Mouse (Mus musculus) limb, embryonic 13.5 days (tissue): ENCODE data around the gene Ptf1a. TPM values are rescaled to one million over a fixed set of nuclear protein-coding genes. Genes with fewer than 3 reads are reported as not detected.

Experiments
- ATAC-seq: fragments of 200-750 bp; cut with Nextera tagmentation; 2 replicates; pipeline ENCODE4 v1.8.0; 2017; ENCODE audit warnings: low read depth, moderate number of reproducible peaks, moderate TSS enrichment; ENCODE audit not compliant: low FRiP score
- H3K27ac ChIP-seq: fragments of 300-500 bp; sonication (generic); 2 replicates; pipeline ENCODE4 v1.5.1; 2015; ENCODE audit warnings: inconsistent platforms, mild to moderate bottlenecking, moderate library complexity
- H3K27me3 ChIP-seq: fragments of 300-500 bp; sonication (generic); 2 replicates; pipeline ENCODE4 v1.6.1; 2015; ENCODE audit warnings: mild to moderate bottlenecking, inconsistent platforms
- H3K36me3 ChIP-seq: fragments of 300-500 bp; sonication (generic); 2 replicates; pipeline ENCODE4 v1.6.1; 2015; ENCODE audit warnings: inconsistent platforms, mild to moderate bottlenecking, moderate library complexity
- H3K4me1 ChIP-seq: fragments of 300-500 bp; sonication (generic); 2 replicates; pipeline ENCODE4 v1.6.1; 2015; ENCODE audit warnings: inconsistent platforms
- H3K4me2 ChIP-seq: fragments of 300-500 bp; sonication (generic); replicated peaks from 2 replicates; pipeline ENCODE4 v1.6.1; 2015; ENCODE audit warnings: inconsistent platforms, mild to moderate bottlenecking, moderate library complexity
- H3K4me3 ChIP-seq: fragments of 300-500 bp; sonication (generic); 2 replicates; pipeline ENCODE4 v1.5.1; 2015; ENCODE audit warnings: moderate library complexity, mild to moderate bottlenecking, inconsistent platforms
- H3K9ac ChIP-seq: fragments of 300-500 bp; sonication (generic); 2 replicates; pipeline ENCODE4 v1.6.1; 2015; ENCODE audit warnings: mild to moderate bottlenecking, inconsistent platforms
- H3K9me3 ChIP-seq: fragments of 300-500 bp; sonication (generic); 2 replicates; pipeline ENCODE4 v1.6.1; 2016; ENCODE audit warnings: inconsistent platforms
- WGBS: fragments of 180-500 bp; shearing (Covaris S2); methylation state at CpG from one replicate; pipeline ENCODE4 v1.1.7; 2015; 5-methylcytosine and 5-hydroxymethylcytosine counted together
- polyA plus RNA-seq: library from polyadenylated mRNA; unstranded; fragments of >200 nt; fragmentation: Nextera tagmentation; extraction: Ambion mirVana; gene quantifications from 2 replicates; pipeline ENCODE4 v1.2.1, GENCODE M21; 2015

The Ptf1a gene
- polyA plus RNA-seq, result not detected in 2 replicates

DNA sequence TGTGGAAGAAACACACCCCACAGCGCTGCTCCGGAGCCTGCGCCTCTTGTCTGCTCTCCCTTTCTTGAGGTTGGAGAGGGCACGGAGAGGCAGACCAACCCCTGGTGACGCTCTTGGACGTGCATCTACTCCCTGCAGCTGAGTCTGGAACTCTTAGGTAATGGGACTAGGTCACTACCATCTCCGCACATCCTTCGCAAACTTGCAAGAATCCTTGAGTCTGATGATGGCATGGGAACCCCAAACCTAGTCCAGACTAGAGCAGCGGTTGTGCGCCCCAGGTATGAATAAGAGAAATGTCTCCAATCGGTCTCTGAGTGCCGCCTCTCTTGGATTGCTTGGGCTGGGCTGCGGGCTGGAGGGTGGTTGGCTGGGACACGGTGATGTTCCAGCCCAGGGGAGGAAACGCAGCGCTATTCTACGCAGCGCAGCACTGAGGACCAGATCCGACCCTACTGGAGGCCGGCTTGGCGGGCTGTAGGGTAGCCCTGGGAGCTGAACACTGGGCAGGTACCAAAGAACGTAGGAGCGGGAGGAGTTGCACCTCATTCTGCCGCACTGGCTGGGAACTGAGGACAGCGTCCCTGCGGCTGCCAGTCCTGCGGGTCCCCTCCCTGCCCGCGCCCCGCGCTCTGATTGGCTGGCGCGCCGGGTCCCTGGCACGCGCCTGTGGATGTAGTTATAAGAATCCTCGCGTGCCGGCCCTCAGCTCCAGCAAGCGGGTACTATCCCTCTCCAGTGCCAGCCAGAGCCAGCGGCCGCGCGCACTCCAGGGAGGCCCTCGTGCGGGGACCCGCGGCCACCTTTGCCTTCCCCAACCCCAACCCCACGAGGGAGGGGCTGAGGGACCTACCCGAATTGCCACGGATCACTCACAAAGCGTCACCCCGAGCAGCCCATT lies at the start of gene Ptf1a:
Ptf1a (plus strand) TSS at position 733 of the 901 bp plus-strand sequence.
- Histone ChIP-seq H3K4me1 (peaks cover 23% of the 10 kb centered on the region), H3K9ac (no peak within 1 kb of the TSS), H3K4me2 (peak within 1 kb of the TSS; percentile 65), H3K27ac (no peak within 1 kb of the TSS), H3K4me3 (peak within 1 kb of the TSS; percentile 38), H3K27me3 (peaks cover 98% of the 10 kb centered on the region), H3K36me3 (no peaks in the 10 kb centered on the region), H3K9me3 (no peaks in the 10 kb centered on the region)
- WGBS, result under 1% methylated on average over 53 of the region's 53 CpGs
- peak; percentile 44 for ATAC-seq

DNA sequence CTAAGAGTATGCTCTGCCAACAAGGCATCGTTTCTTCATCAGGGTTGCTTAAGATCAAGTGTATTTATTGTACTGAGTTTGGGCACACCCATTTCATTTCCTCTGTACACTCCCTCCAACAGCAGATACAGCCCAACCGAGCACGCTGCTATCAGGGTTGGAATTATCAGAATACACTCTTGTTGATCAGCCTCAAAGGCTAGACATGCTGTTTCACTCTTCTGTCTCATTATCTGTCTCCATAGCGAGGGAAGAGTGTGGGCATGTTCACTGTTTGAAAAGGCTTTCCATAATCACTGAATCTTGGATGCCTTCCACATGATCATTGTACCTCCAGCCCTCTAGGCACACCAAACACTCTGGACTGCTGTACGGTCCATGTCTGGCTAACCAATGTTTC lies 40.1 kb upstream of the Ptf1a start:
- no peak for ATAC-seq
- 84% methylated on average over 5 of the region's 5 CpGs for WGBS
- no peaks in the 10 kb centered on the region for H3K36me3 ChIP-seq
- no peak overlapping the region for H3K27ac ChIP-seq
- H3K4me1 ChIP-seq, result peaks cover 4% of the 10 kb centered on the region; the same call in 1 of the 2 replicates
- H3K4me3 ChIP-seq, result no peak overlapping the region
- H3K9ac ChIP-seq, result no peak overlapping the region
- no peaks in the 10 kb centered on the region for H3K27me3 ChIP-seq
- no peak overlapping the region for H3K4me2 ChIP-seq
- H3K9me3 ChIP-seq, result peaks cover 4% of the 10 kb centered on the region; the same call in 1 of the 2 replicates

DNA sequence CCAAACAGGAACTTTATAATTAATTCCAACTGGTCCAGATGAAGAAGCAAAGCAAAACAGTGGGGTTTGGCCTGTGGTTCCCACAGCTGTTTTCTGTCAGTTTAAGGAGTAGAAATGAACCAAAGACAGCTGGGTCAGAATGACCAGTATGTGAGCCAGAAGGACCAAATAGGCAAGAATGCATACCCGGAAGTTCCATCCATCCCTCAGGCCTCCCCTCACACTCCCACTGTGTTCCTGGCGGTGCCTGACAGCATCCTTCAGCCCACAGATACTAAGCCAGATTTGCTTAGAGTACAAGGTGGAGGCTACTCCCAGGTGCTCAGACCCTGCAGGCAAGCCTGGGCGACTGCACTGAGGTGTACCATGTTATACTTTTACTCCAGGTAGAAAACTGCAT lies 38.9 kb upstream of the Ptf1a start:
- Histone ChIP-seq H3K4me2 (no peak overlapping the region), H3K9me3 (peaks cover 4% of the 10 kb centered on the region; the same call in 1 of the 2 replicates), H3K4me3 (no peak overlapping the region), H3K36me3 (no peaks in the 10 kb centered on the region), H3K27me3 (no peaks in the 10 kb centered on the region), H3K4me1 (peaks cover 4% of the 10 kb centered on the region; the same call in 1 of the 2 replicates), H3K27ac (no peak overlapping the region), H3K9ac (no peak overlapping the region)
- WGBS, result 26% methylated on average over 3 of the region's 3 CpGs
- ATAC-seq, result no peak

DNA sequence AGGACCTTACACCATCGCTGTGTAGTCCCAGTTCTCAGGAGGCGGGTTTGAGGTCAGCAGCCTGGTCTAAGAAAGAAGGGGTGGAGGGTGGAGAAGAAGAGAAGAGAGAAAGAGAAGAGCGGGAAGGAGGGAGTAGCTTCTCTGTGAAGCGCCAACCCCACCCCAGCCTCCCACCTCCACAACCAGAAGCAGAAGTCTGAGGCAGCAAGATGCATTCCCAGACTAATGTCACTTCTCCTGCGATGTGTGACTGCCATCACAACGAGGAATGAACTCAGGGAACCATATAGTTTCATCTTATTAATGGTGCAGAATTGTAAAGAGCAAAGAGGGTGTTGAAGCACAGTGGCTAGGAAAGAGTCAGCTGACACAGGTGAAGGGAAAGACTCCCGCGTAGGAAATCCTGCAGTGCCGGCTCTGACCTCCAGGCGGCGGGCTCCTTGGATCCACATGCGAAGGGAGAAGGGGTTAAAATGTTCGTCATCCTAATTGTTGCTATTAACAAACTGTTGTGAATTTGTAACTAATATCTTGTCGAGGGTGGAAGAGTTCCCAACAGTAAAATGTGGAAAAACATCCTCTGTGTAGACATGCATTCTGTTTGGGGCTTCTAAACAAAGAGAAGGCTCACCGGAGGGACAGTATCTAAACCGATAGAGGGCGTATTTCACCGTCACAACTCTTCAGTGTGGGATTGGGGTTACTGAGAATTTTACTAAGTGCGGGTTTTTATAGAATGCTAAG lies 31.1 kb upstream of the Ptf1a start:
- Histone ChIP-seq H3K36me3 (no peaks in the 10 kb centered on the region), H3K9me3 (no peaks in the 10 kb centered on the region), H3K4me2 (peak overlapping the region; percentile 59), H3K9ac (no peak overlapping the region), H3K27me3 (peaks cover 32% of the 10 kb centered on the region), H3K27ac (no peak overlapping the region), H3K4me3 (peak overlapping the region; percentile 31), H3K4me1 (peaks cover 4% of the 10 kb centered on the region)
- 18% methylated on average over 19 of the region's 19 CpGs for WGBS
- peak; percentile 57; the same call in 1 of the 2 replicates for ATAC-seq

DNA sequence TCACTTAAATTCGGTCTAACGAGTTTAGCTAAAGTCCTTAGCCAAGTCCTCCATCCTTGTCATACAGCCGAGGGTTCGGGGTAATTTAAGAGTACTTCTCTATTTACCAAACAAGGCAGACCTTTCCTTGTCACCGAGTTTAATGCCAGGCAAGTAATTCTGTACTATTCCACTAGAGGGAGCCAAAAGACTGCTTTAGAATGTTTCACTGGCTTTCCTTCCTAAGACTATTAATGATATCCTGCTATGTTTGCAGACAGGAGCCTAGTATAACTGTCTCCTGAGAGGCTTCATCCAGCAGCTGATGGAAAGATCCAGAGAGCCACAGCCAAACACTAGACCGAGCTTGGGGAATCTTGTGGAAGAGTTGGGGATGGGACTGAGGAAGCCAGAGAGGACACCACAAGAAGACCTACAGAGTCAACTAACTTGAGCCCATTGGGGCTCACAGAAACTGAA lies 30.4 kb upstream of the Ptf1a start:
- peak; percentile 64 for ATAC-seq
- 2% methylated on average over 6 of the region's 6 CpGs for WGBS
- H3K4me2 ChIP-seq, result peak overlapping the region; percentile 59
- peak overlapping the region; percentile 31 for H3K4me3 ChIP-seq
- H3K9me3 ChIP-seq, result no peaks in the 10 kb centered on the region
- peaks cover 34% of the 10 kb centered on the region for H3K27me3 ChIP-seq
- H3K36me3 ChIP-seq, result no peaks in the 10 kb centered on the region
- no peak overlapping the region for H3K27ac ChIP-seq
- H3K4me1 ChIP-seq, result peaks cover 4% of the 10 kb centered on the region
- H3K9ac ChIP-seq, result no peak overlapping the region

DNA sequence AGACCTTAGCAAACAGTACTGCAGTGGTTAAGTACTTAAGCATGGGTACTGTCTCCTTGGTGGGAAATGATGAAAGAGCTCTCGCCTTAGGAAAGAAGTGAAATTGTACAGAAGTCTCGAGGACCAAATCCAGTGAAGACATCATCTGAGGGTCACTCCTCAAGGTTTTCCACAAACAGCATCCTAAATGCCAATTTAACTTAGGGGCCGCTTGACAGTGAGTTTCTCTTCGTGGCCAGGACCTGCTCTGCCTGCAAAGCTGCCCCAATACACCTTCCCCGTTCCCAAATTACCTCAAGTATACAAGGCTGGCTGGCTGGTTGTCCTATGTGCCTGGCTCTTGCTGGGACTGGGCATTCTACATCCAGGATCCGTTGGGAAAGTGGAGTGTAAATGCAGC lies 29.4 kb upstream of the Ptf1a start:
- 71% methylated on average over 6 of the region's 6 CpGs for WGBS
- peaks cover 37% of the 10 kb centered on the region for H3K27me3 ChIP-seq
- no peak overlapping the region for H3K4me3 ChIP-seq
- ATAC-seq, result no peak
- no peak overlapping the region for H3K9ac ChIP-seq
- no peak overlapping the region for H3K4me2 ChIP-seq
- H3K27ac ChIP-seq, result no peak overlapping the region
- H3K36me3 ChIP-seq, result no peaks in the 10 kb centered on the region
- H3K9me3 ChIP-seq, result no peaks in the 10 kb centered on the region
- peaks cover 4% of the 10 kb centered on the region for H3K4me1 ChIP-seq

DNA sequence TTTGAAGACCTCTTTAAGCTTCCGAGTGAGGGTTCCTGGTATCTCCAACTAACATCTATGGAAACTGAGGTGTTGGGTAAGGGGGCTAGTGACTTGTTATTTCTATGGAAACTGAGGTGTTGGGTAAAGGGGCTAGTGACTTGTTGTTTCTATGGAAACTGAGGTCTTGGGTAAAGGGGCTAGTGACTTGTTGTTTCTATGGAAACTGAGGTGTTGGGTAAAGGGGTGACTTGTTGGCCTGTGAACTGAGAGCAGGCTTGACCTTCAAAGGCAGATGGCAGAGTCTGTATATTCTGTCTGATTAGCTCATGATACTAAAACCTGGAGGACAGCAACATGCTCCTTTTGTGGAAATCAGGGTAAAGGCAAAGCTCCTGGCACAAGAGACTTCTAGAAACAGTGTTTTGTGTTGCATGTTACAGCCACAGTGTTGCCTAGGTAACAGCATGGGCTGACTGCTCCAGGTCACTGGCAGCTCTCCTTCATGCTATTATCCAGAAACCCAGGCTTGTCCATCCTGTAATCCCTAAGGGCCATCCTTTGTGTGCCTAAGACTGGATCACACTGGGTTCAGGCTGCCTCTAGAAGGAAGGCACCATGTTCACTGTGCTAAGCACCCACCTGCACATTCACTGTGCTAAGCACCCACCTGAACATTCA lies 25.6 kb upstream of the Ptf1a start:
- ATAC-seq, result no peak
- Histone ChIP-seq H3K9me3 (no peaks in the 10 kb centered on the region), H3K4me2 (no peak overlapping the region), H3K27ac (no peak overlapping the region), H3K27me3 (peaks cover 59% of the 10 kb centered on the region), H3K4me1 (peaks cover under 1% of the 10 kb centered on the region), H3K36me3 (no peaks in the 10 kb centered on the region), H3K9ac (no peak overlapping the region), H3K4me3 (no peak overlapping the region)
- 71% methylated on average over 1 of the region's 1 CpGs for whole genome bisulfite sequencing

DNA sequence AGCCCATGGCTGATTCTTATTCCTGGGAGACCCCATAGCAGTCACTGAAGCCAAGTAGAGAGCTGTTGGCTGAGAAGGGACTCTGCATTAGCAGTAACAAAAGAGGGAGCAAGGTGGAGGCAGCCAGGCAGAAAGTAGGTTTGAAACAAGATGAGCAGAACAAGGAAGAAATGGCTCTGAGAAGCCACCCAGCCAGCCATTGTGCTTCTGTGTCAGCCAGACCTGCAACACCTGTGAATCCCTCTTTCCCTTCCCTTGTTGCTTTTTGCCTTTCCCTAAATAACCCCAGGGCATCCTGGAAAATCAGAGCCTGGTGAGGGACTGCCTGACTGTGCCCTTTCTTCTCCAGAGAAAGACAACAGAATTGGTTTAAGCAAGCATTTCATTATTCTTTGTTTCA lies 23.2 kb upstream of the Ptf1a start:
- H3K36me3 ChIP-seq, result no peaks in the 10 kb centered on the region
- no peak for ATAC-seq
- no peak overlapping the region for H3K4me2 ChIP-seq
- H3K27me3 ChIP-seq, result peaks cover 57% of the 10 kb centered on the region
- no peak overlapping the region for H3K27ac ChIP-seq
- no peak overlapping the region for H3K4me3 ChIP-seq
- no peaks in the 10 kb centered on the region for H3K9me3 ChIP-seq
- H3K4me1 ChIP-seq, result no peaks in the 10 kb centered on the region
- H3K9ac ChIP-seq, result no peak overlapping the region

DNA sequence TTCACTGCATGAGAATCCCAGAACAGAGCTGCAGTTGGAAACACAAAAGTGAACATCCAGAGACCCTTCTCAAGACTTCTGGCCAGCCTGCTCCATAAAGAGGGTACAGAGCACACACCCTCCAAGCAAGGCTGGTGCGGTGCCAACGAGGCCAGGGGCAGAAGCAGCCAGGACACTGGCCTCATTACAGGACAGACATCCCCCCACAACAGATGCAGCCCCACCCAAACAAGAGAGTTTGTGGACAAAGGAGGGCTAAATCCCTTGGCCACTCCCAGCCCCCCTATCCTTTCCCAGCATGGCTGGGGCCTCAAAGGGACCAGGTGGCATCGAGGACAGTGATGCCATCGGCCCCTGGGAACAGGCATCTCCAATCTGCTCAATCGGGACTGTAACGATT lies 22.4 kb upstream of the Ptf1a start:
- Histone ChIP-seq H3K36me3 (no peaks in the 10 kb centered on the region), H3K4me2 (no peak overlapping the region), H3K4me3 (no peak overlapping the region), H3K9me3 (no peaks in the 10 kb centered on the region), H3K27ac (no peak overlapping the region), H3K27me3 (peaks cover 58% of the 10 kb centered on the region), H3K4me1 (no peaks in the 10 kb centered on the region), H3K9ac (no peak overlapping the region)
- no peak for ATAC-seq
- WGBS, result 78% methylated on average over 6 of the region's 6 CpGs

DNA sequence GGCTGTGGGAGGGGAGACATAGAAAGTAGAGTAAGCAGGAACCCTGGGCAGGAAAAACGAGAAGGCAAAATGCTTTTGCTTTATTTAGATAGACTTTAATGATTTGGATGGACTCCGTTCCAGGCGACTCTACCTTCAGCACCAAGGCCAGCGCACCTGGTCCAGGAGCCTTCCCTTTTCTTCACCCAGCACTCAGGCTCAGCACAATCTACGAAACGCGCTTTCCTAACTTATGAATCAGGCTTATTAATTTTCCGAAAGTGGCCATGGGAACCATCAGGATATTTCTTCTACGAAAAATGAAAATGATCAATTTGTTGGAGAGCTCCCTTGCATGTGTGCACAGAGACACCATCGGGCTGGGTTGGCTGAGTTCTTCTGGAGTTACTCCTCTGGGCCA lies 16.4 kb upstream of the Ptf1a start:
- Histone ChIP-seq H3K27ac (no peak overlapping the region), H3K4me2 (no peak overlapping the region), H3K27me3 (peaks cover 86% of the 10 kb centered on the region), H3K4me1 (peaks cover 17% of the 10 kb centered on the region), H3K4me3 (no peak overlapping the region), H3K36me3 (no peaks in the 10 kb centered on the region), H3K9me3 (no peaks in the 10 kb centered on the region), H3K9ac (no peak overlapping the region)
- ATAC-seq, result no peak
- WGBS, result 4% methylated on average over 10 of the region's 10 CpGs

DNA sequence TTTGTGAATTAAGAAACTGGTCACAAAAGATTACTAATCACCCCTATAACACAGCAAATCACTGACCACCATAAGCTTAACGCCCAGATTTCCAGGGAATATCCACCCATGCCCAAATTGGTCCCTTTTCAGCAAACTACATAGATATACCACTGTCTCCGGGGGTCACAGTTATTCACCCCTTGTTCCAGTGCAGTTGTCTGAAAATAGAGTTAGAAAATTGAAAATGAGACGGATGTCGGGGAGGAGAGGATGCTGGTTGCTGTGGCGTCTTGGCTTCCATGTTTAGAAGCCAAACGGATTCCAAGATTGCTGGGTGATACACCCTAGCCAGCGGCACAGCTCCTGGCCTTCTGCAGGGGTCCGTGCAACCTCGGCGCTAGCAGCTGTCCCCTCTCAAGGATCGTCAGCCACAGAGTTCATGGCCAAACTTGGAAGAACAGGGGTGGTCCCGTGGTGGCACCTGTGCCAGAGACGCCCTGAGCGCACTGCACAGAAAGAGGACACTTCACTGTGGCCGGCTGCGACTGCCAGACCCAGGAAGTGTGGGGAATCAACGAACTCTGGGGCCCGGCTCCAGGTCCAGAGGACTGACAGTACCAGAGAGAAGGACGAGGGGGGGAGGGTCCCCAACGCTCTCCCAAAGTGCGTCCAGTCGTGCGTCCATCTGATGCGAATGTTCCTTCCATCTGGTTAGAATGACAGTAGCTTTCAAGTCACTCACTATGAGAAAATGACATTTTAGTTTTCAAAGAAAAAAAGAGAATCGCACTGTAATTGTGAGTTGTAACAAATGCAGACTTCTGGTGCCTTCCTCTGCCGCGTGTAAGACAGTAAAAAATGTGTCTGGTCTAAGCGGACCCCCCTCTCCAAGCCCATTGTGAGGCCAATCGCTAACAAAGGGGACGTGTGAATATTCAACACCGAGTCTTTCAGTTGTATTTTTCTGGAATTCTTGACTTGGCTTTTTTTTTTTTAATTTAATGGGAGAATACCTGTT lies 15.5 kb upstream of the Ptf1a start:
- H3K4me2 ChIP-seq, result no peak overlapping the region
- peaks cover 89% of the 10 kb centered on the region for H3K27me3 ChIP-seq
- no peak overlapping the region for H3K27ac ChIP-seq
- no peak overlapping the region for H3K9ac ChIP-seq
- 3% methylated on average over 31 of the region's 31 CpGs for WGBS
- no peak overlapping the region for H3K4me3 ChIP-seq
- H3K36me3 ChIP-seq, result no peaks in the 10 kb centered on the region
- H3K9me3 ChIP-seq, result no peaks in the 10 kb centered on the region
- peaks cover 17% of the 10 kb centered on the region for H3K4me1 ChIP-seq
- no peak for ATAC-seq
